Mouse (Mus musculus) olfactory bulb, adult 2 months (tissue): ENCODE results near the gene Rhbg.

ENCODE experiments used
- CTCF ChIP-seq: fragments of 200-500 bp; IDR thresholded peaks from 2 replicates; pipeline ENCODE4 v1.5.1; 2012; ENCODE audit warnings: low read depth, mild to moderate bottlenecking, low read length, moderate library complexity; ENCODE audit not compliant: insufficient read depth
- POLR2A ChIP-seq: fragments of 200-500 bp; IDR thresholded peaks from 2 replicates; pipeline ENCODE4 v1.6.1; 2012; ENCODE audit warnings: mild to moderate bottlenecking, low read depth, low read length, moderate library complexity; ENCODE audit not compliant: insufficient read depth

DNA sequence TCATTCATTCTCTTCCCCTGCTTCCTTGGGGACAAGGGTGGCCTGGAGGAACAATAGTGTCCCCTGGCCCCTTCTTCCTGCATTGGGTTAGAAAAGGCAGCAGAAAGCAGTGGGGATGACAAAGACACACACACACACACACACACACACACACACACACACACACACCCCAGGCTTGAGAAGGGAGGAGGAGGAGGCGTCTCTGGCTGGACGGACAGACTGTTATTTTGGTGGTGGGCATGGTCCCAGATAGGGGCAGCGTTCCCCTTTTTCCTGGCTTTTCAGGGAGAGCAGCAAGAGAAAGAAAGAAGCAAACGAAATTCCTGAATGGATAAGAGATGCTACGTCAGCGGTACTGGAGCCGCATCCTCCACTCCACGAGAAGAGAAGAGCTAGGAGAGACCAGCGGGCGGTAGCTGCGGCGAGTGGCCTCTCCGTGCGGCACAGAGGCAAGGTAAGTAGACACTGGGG lies 47.6 kb downstream of the Rhbg start:
- no peak for TF ChIP-seq CTCF
- no peak for TF ChIP-seq POLR2A
